Mouse (Mus musculus) macrophage (primary cell): ENCODE data around the gene Ctf2. TPM values are rescaled to one million over a fixed set of nuclear protein-coding genes. Genes with fewer than 3 reads are reported as not detected.

Source experiments
- H3K27ac ChIP-seq: fragments of 350-480 bp; formaldehyde crosslinking; 2 replicates; pipeline ENCODE4 v1.9.0; 2021
- H3K36me3 ChIP-seq: fragments of 350-480 bp; formaldehyde crosslinking; 2 replicates; pipeline ENCODE4 v1.9.0; 2021; ENCODE audit errors: inconsistent target
- H3K4me3 ChIP-seq: fragments of 350-480 bp; formaldehyde crosslinking; 2 replicates; pipeline ENCODE4 v1.9.0; 2021; ENCODE audit errors: inconsistent target
- H3K79me2 ChIP-seq: fragments of 350-480 bp; formaldehyde crosslinking; 2 replicates; pipeline ENCODE4 v1.9.0; 2021; ENCODE audit errors: inconsistent target
- WGBS: methylation state at CpG from one replicate; pipeline ENCODE4 v1.1.7; 2026; ENCODE audit warnings: inconsistent platforms; ENCODE audit not compliant: missing documents; 5-methylcytosine and 5-hydroxymethylcytosine counted together
- polyA plus RNA-seq: library from polyadenylated mRNA; stranded (reverse); fragments of 250-400 nt; gene quantifications from 3 replicates; pipeline ENCODE4 v1.2.4, GENCODE M21; 2018; ENCODE audit warnings: inconsistent platforms

Gene Ctf2
- polyA plus RNA-seq, 1 experiment from 2014 or later = not detected

DNA sequence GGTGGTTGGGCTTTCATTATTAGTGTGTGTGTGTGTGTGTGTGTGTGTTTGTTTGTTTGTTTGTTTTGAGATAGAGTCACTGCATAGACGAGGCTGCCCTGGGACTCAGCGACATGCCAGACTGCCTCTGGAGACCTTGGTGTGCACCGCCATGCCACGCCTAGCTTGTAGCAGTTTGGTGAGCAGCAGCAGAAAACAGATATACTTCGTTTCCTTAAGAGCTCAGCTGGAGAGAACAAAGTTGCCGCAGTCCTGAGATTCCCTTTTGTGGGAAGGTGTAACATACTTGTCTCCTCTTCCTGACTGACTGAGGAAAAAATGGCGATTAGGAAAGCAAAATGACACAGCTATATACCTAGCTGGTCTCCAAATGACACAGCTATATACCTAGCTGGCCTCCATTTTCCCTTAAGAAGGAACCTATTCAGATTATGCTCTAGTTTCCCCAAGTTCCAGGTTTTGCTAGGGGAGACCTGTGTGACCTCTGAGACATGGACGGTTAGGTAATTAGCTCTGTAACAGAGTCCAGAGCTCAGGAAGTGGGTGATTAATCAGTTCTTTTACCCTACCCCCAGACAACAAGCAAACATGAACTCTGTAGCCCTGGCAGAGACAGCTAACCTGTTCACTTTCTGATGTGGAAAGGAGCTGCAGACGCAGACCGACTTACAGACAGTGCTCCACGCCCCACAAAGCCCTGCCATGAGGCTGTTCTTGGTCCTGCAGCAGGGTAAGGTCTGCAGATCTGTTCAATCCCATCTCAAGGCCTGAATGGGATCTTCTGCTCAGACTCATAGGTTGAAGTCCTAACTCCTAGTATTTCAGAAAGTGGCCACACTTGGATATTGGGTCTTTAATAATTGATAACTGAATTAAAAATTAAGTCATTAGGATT, 59.8 kb downstream of the Ctf2 start:
- Histone ChIP-seq H3K36me3 (no peaks in the 10 kb centered on the region), H3K4me3 (no peak overlapping the region), H3K27ac (no peak overlapping the region), H3K79me2 (no peaks in the 10 kb centered on the region)
- 92% methylated on average over 11 of the region's 11 CpGs for WGBS

Other genes with a start within 250 kb of the Ctf2 start
- 14.3 to 15.8 TPM (median 15.4 TPM) in 3 replicates for gene Srcap, start 220.2 kb downstream of the Ctf2 start, polyA plus RNA-seq
- gene Gm42715, start 212.6 kb downstream of the Ctf2 start, polyA plus RNA-seq = 13.1 to 13.5 TPM (median 13.2 TPM) in 3 replicates
- gene Tmem265, start 170.8 kb downstream of the Ctf2 start, polyA plus RNA-seq = not detected in 3 replicates
- gene Phkg2, start 158.8 kb downstream of the Ctf2 start, polyA plus RNA-seq = 23.8 to 33.8 TPM (median 26.9 TPM) in 3 replicates
- gene Ccdc189, start 143.6 kb downstream of the Ctf2 start, polyA plus RNA-seq = 0.72 to 3.0 TPM (median 2.9 TPM) in 3 replicates
- 27.1 to 29.6 TPM (median 28.3 TPM) in 3 replicates for gene Rnf40, start 143.4 kb downstream of the Ctf2 start, polyA plus RNA-seq
- 5.9 to 11.5 TPM (median 8.2 TPM) in 3 replicates for gene Zfp629, start 116.4 kb downstream of the Ctf2 start, polyA plus RNA-seq
- 16.0 to 37.5 TPM (median 23.3 TPM) in 3 replicates for gene Bcl7c, start 23.2 kb downstream of the Ctf2 start, polyA plus RNA-seq
- gene Ctf1, start 19.4 kb downstream of the Ctf2 start, polyA plus RNA-seq = not detected in 3 replicates
- 4.9 to 11.8 TPM (median 5.8 TPM) in 3 replicates for gene Fbxl19, start 12.4 kb upstream of the Ctf2 start, polyA plus RNA-seq
- 31.3 to 38.6 TPM (median 33.4 TPM) in 3 replicates for gene Orai3, start 37.6 kb upstream of the Ctf2 start, polyA plus RNA-seq
- 11.6 to 14.1 TPM (median 12.7 TPM) in 3 replicates for gene Setd1a, start 44.5 kb upstream of the Ctf2 start, polyA plus RNA-seq
- gene Gm49388, start 53.4 kb upstream of the Ctf2 start, polyA plus RNA-seq = 0.49 to 3.2 TPM (median 0.57 TPM) in 3 replicates
- gene Hsd3b7, start 68.4 kb upstream of the Ctf2 start, polyA plus RNA-seq = 14.9 to 55.1 TPM (median 55.0 TPM) in 3 replicates
- gene Stx4a, start 92.1 kb upstream of the Ctf2 start, polyA plus RNA-seq = 150 to 165 TPM (median 155 TPM) in 3 replicates
- 0.05 to 0.09 TPM in 2 of 3 replicates, not detected in the other for gene Stx1b, start 92.4 kb upstream of the Ctf2 start, polyA plus RNA-seq
- 14.9 to 18.4 TPM (median 16.3 TPM) in 3 replicates for gene Zfp646, start 144.1 kb upstream of the Ctf2 start, polyA plus RNA-seq
- gene Zfp668, start 144.7 kb upstream of the Ctf2 start, polyA plus RNA-seq = 3.2 to 5.8 TPM (median 4.7 TPM) in 3 replicates
- gene Prss53, start 158.8 kb upstream of the Ctf2 start, polyA plus RNA-seq = 0.13 TPM in 1 of 3 replicates, not detected in the others
- gene Gm21974, start 163.3 kb upstream of the Ctf2 start, polyA plus RNA-seq = not detected in 3 replicates
- 38.2 to 42.7 TPM (median 41.1 TPM) in 3 replicates for gene Vkorc1, start 163.5 kb upstream of the Ctf2 start, polyA plus RNA-seq
- gene Bckdk, start 171.9 kb upstream of the Ctf2 start, polyA plus RNA-seq = 30.8 to 48.5 TPM (median 38.0 TPM) in 3 replicates
- 10.6 to 18.6 TPM (median 16.3 TPM) in 3 replicates for gene Kat8, start 180.3 kb upstream of the Ctf2 start, polyA plus RNA-seq
- gene Prss8, start 197.9 kb upstream of the Ctf2 start, polyA plus RNA-seq = not detected in 3 replicates
- 1.0 to 1.7 TPM (median 1.2 TPM) in 3 replicates for gene Prss36, start 214.6 kb upstream of the Ctf2 start, polyA plus RNA-seq
- gene Fus, start 235.3 kb upstream of the Ctf2 start, polyA plus RNA-seq = 187 to 395 TPM (median 346 TPM) in 3 replicates